Mouse (Mus musculus): ENCODE results near the gene Cd3d.

Gene Cd3d

GRCm38 (mm10) chr9:44993268-44993667 is 11.7 kb downstream of the Cd3d start:
- no peak for DNase-seq (ENCODE audit: low read depth, low spot score)

- no peak for DNase-seq (ENCODE audit: low read depth, low spot score)
These were observed 13.4 kb downstream of the Cd3d start for GRCm38 (mm10) chr9:44994962-44995361.

GRCm38 (mm10) chr9:44996590-44996989 is 15.0 kb downstream of the Cd3d start:
- DNase-seq (ENCODE audit: low read depth, low spot score), result no peak

GRCm38 (mm10) chr9:44998138-44998537 is 16.6 kb downstream of the Cd3d start:
- DNase-seq (ENCODE audit: low read depth, low spot score), result no peak

- peak; percentile 38 for DNase-seq (ENCODE audit: low read depth, low spot score)
These were observed 17.6 kb downstream of the Cd3d start for GRCm38 (mm10) chr9:44999171-44999570.

- DNase-seq (ENCODE audit: low read depth, low spot score), result no peak
These were observed 18.2 kb downstream of the Cd3d start for GRCm38 (mm10) chr9:44999776-45000175.

GRCm38 (mm10) chr9:45000249-45000648 is 18.7 kb downstream of the Cd3d start:
- no peak for DNase-seq (ENCODE audit: low read depth, low spot score)

GRCm38 (mm10) chr9:45007404-45007803 is 25.8 kb downstream of the Cd3d start:
- DNase-seq (ENCODE audit: low read depth, low spot score), result no peak

GRCm38 (mm10) chr9:45008342-45008741 is 26.8 kb downstream of the Cd3d start:
- no peak for DNase-seq (ENCODE audit: low read depth, low spot score)

GRCm38 (mm10) chr9:45009180-45010078 is 27.8 kb downstream of the Cd3d start, which contains the start of gene Cd3e:
TSS of gene Cd3e (minus strand) at chr9:45009627.
- DNase-seq (ENCODE audit: low read depth, low spot score), result no peak

GRCm38 (mm10) chr9:45010461-45010860 is 28.9 kb downstream of the Cd3d start:
- DNase-seq (ENCODE audit: low read depth, low spot score), result no peak

- no peak for DNase-seq (ENCODE audit: low read depth, low spot score)
These were observed 29.7 kb downstream of the Cd3d start for GRCm38 (mm10) chr9:45011291-45011690.

GRCm38 (mm10) chr9:45014879-45015278 is 33.3 kb downstream of the Cd3d start:
- DNase-seq (ENCODE audit: low read depth, low spot score), result no peak

GRCm38 (mm10) chr9:45015841-45016240 is 34.3 kb downstream of the Cd3d start:
- DNase-seq (ENCODE audit: low read depth, low spot score), result no peak

GRCm38 (mm10) chr9:45018031-45018430 is 36.4 kb downstream of the Cd3d start:
- DNase-seq (ENCODE audit: low read depth, low spot score), result no peak

GRCm38 (mm10) chr9:45022800-45023199 is 41.2 kb downstream of the Cd3d start:
- peak; percentile 31 for DNase-seq (ENCODE audit: low read depth, low spot score)

GRCm38 (mm10) chr9:45023638-45024037 is 42.1 kb downstream of the Cd3d start:
- DNase-seq (ENCODE audit: low read depth, low spot score), result no peak

GRCm38 (mm10) chr9:45024187-45024586 is 42.6 kb downstream of the Cd3d start:
- DNase-seq (ENCODE audit: low read depth, low spot score), result no peak

GRCm38 (mm10) chr9:45027376-45027775 is 45.8 kb downstream of the Cd3d start:
- no peak for DNase-seq (ENCODE audit: low read depth, low spot score)

GRCm38 (mm10) chr9:45030341-45030740 is 48.8 kb downstream of the Cd3d start:
- no peak for DNase-seq (ENCODE audit: low read depth, low spot score)

- no peak for DNase-seq (ENCODE audit: low read depth, low spot score)
These were observed 50.7 kb downstream of the Cd3d start for GRCm38 (mm10) chr9:45032261-45032660.

GRCm38 (mm10) chr9:45034526-45034925 is 52.9 kb downstream of the Cd3d start:
- no peak for DNase-seq (ENCODE audit: low read depth, low spot score)
